Mouse (Mus musculus): Measurements from ENCODE around the gene Sv2c. TPM values are rescaled to one million over a fixed set of nuclear protein-coding genes. Genes with fewer than 3 reads are reported as not detected.

Gene Sv2c
- polyA plus RNA-seq, 1 experiment from 2014 or later = 0.86 TPM

DNA sequence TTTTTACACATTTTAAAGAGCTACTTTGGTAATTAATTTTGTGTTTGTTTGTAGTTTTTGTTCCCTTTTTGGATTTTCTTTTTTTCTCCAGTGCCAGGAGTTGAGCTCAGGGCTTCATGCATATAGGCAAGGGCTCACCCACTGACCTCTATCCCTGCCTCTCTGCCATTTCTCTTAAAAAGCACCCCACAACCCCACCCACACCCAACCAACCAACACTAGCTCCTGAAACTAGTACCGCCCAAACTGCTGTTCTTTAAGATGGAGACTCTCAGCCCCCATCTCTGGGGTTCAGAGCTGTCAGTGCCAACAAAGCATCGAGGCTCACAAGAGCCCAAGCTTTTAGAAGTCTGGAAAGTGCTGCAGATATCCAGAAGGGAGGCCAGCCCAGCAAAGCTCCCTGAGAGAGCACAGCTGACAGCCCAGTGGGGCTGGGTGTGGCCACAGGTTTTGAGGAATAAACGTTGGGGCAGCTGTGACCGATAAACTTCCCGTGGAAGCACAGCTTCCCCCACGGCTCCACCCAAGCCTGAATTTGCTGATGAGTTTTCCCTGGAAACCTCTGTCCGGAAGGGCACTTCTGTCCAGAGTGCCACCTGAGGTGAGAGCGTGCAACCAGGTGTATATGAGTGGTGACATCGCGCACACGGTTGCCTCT, 181.8 kb downstream of the Sv2c start:
- Histone ChIP-seq H3K9me3 (no peaks in the 10 kb centered on the region), H3K9ac (no peak overlapping the region), H3K4me1 (peaks cover 5% of the 10 kb centered on the region), H3K27ac (no peak overlapping the region), H3K4me2 (no peak overlapping the region), H3K27me3 (no peaks in the 10 kb centered on the region), H3K4me3 (replicated peaks) (no peak overlapping the region), H3K36me3 (replicated peaks) (no peaks in the 10 kb centered on the region)
- ATAC-seq (ENCODE audit: low FRiP score) = no peak
- WGBS = 89% methylated on average over 11 of the region's 11 CpGs

- H3K27ac ChIP-seq = no peak overlapping the region
- H3K9me3 ChIP-seq = no peaks in the 10 kb centered on the region
- H3K9ac ChIP-seq = no peak overlapping the region
- WGBS = 85% methylated on average over 4 of the region's 4 CpGs
- no peak overlapping the region for H3K4me2 ChIP-seq
- no peak overlapping the region for H3K4me3 ChIP-seq (replicated peaks)
- no peaks in the 10 kb centered on the region for H3K27me3 ChIP-seq
- H3K36me3 ChIP-seq (replicated peaks) = no peaks in the 10 kb centered on the region
- no peak for ATAC-seq (ENCODE audit: low FRiP score)
- H3K4me1 ChIP-seq = peaks cover 5% of the 10 kb centered on the region
Observed at GRCm38 (mm10) chr13:95949356-95949755, 183.0 kb downstream of the Sv2c start.

DNA sequence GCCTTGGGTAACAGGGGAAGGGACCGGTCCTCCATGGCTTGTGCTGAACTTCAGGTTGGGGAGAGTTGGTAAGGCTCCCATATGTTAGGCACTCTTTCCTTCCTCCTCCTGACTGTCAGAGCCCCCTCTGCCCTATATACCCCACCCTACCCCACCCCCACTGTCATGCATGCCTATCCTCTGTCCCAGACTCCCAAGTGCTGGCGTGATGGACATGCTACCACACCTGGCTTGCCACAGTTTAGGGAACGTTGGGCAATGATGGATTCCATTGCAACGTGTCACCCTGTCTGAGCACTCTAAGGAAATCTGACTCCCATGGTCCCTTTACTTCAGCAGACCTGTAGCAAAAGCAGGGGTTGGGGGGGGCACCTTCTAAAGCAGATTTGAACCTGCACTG, 183.6 kb downstream of the Sv2c start:
- no peak for ATAC-seq (ENCODE audit: low FRiP score)
- Histone ChIP-seq H3K9me3 (no peaks in the 10 kb centered on the region), H3K27me3 (no peaks in the 10 kb centered on the region), H3K4me2 (no peak overlapping the region), H3K36me3 (replicated peaks) (no peaks in the 10 kb centered on the region), H3K9ac (no peak overlapping the region), H3K4me3 (replicated peaks) (no peak overlapping the region), H3K4me1 (peaks cover 5% of the 10 kb centered on the region), H3K27ac (no peak overlapping the region)
- WGBS = 90% methylated on average over 4 of the region's 4 CpGs

DNA sequence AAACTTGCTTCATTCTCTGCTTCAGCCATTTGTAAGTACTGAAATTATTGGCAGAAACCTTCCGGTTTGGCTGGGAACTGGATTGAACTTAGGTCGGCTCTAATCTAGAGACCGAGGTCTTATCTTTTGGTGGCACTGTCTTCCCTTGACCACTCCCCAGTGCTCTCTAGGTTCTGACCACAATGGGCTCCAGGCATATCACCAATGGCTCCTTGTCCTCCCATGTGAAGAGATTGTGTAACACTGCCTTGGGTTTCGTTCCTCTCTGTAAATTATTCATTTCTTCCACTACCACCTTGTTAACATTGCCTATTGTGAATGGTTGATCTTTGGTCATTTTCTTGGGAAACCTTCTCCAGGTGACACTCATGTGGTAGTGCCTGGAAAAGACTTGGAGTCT, 184.0 kb downstream of the Sv2c start:
- Histone ChIP-seq H3K27ac (no peak overlapping the region), H3K4me3 (replicated peaks) (no peak overlapping the region), H3K4me2 (no peak overlapping the region), H3K9me3 (no peaks in the 10 kb centered on the region), H3K36me3 (replicated peaks) (no peaks in the 10 kb centered on the region), H3K27me3 (no peaks in the 10 kb centered on the region), H3K4me1 (peaks cover 4% of the 10 kb centered on the region), H3K9ac (no peak overlapping the region)
- no peak for ATAC-seq (ENCODE audit: low FRiP score)
- WGBS = 92% methylated on average over 4 of the region's 4 CpGs

- ATAC-seq (ENCODE audit: low FRiP score) = no peak
- H3K9me3 ChIP-seq = no peaks in the 10 kb centered on the region
- 0 out of 2 replicates have a peak, but pooled peaks cover 6% of the 10 kb centered on the region for H3K4me1 ChIP-seq
- H3K36me3 ChIP-seq (replicated peaks) = no peaks in the 10 kb centered on the region
- no peak overlapping the region for H3K4me2 ChIP-seq
- H3K9ac ChIP-seq = no peak overlapping the region
- H3K4me3 ChIP-seq (replicated peaks) = no peak overlapping the region
- no peak overlapping the region for H3K27ac ChIP-seq
- 65% methylated on average over 5 of the region's 5 CpGs for WGBS
- no peaks in the 10 kb centered on the region for H3K27me3 ChIP-seq
Observed at GRCm38 (mm10) chr13:95945937-95946507, 186.4 kb downstream of the Sv2c start.

- Histone ChIP-seq H3K36me3 (replicated peaks) (no peaks in the 10 kb centered on the region), H3K9me3 (no peaks in the 10 kb centered on the region), H3K27ac (no peak overlapping the region), H3K4me1 (0 out of 2 replicates have a peak, but pooled peaks cover 6% of the 10 kb centered on the region), H3K9ac (no peak overlapping the region), H3K4me2 (no peak overlapping the region), H3K4me3 (replicated peaks) (no peak overlapping the region), H3K27me3 (no peaks in the 10 kb centered on the region)
- no peak for ATAC-seq (ENCODE audit: low FRiP score)
- WGBS = 90% methylated on average over 6 of the region's 6 CpGs
Observed at GRCm38 (mm10) chr13:95944621-95945020, 187.8 kb downstream of the Sv2c start.

DNA sequence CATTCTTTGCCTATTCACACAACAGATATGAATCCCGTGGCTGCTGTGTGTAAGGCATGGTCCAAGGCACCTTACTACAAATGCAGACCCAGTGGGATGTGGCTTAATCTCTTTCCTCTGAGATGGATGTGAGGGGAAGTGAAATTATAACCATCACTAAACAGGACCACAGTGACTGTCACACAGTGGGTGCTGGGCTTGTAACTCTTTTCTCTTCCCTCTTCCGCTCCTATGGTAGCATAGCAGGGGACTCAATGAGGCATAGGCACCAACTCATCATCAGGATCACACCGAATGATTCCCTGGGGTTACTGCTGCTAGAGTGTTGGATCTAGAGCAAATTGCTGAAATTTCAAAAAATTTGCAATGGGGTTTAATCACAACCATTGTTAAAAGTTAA, 188.5 kb downstream of the Sv2c start:
- Histone ChIP-seq H3K27ac (no peak overlapping the region), H3K4me1 (0 out of 2 replicates have a peak, but pooled peaks cover 6% of the 10 kb centered on the region), H3K9ac (no peak overlapping the region), H3K36me3 (replicated peaks) (no peaks in the 10 kb centered on the region), H3K27me3 (no peaks in the 10 kb centered on the region), H3K4me3 (replicated peaks) (no peak overlapping the region), H3K4me2 (no peak overlapping the region), H3K9me3 (no peaks in the 10 kb centered on the region)
- 75% methylated on average over 3 of the region's 3 CpGs for WGBS
- no peak for ATAC-seq (ENCODE audit: low FRiP score)

DNA sequence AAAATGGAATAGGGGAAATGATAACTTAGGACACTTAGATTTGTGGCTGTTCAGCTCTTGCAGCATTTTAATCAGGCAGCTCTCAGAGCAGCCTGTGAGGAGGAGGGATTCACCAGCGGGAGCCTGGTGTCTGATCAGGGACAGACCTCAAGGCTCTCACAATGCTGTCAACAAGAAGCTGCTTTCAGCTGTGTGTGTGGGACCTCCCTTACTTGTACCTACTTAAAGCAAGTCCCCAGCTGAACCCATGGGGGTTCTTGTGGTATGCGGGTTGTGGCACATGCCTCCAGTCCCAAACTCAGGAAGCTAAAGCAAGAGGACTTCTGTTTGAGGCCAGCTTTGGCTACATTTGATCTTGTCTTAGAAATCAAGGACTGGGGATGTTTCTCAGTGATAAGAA, 189.8 kb downstream of the Sv2c start:
- 61% methylated on average over 2 of the region's 2 CpGs for WGBS
- no peak for ATAC-seq (ENCODE audit: low FRiP score)
- no peak overlapping the region for H3K9ac ChIP-seq

DNA sequence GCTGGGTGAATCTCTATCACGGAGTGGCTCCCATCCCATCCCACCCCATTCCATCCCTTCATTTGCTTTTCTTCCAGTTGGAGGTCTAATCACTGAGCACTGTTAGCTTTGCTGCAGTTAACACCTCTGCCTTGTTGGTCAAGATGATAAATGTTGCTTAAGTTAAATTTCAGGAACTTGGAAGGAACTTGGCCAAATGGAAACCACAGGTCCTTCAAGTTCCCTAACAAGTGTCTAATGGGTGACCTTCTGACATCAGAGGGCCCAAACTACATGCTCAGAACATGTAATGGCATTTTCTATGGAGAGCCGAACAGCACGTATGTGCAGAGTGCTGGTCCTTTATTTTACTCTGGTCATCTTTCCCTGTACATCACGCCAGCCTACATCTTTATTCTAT, 190.5 kb downstream of the Sv2c start:
- H3K9ac ChIP-seq = no peak overlapping the region
- WGBS = 88% methylated on average over 4 of the region's 4 CpGs
- no peak overlapping the region for H3K27ac ChIP-seq
- no peaks in the 10 kb centered on the region for H3K27me3 ChIP-seq
- H3K9me3 ChIP-seq = no peaks in the 10 kb centered on the region
- H3K36me3 ChIP-seq (replicated peaks) = no peaks in the 10 kb centered on the region
- no peak overlapping the region for H3K4me2 ChIP-seq
- no peak for ATAC-seq (ENCODE audit: low FRiP score)
- no peak overlapping the region for H3K4me3 ChIP-seq (replicated peaks)
- H3K4me1 ChIP-seq = 0 out of 2 replicates have a peak, but pooled peaks cover 6% of the 10 kb centered on the region

More for the DNA sequence above, 189.8 kb downstream of the Sv2c start:
- Histone ChIP-seq H3K4me1 (0 out of 2 replicates have a peak, but pooled peaks cover 6% of the 10 kb centered on the region), H3K27me3 (no peaks in the 10 kb centered on the region), H3K36me3 (replicated peaks) (no peaks in the 10 kb centered on the region), H3K9me3 (no peaks in the 10 kb centered on the region), H3K4me3 (replicated peaks) (no peak overlapping the region), H3K4me2 (no peak overlapping the region), H3K27ac (no peak overlapping the region)

GRCm38 (mm10) chr13:95940811-95941210, 191.6 kb downstream of the Sv2c start:
- 0 out of 2 replicates have a peak, but pooled peaks cover 6% of the 10 kb centered on the region for H3K4me1 ChIP-seq
- H3K4me2 ChIP-seq = no peak overlapping the region
- H3K4me3 ChIP-seq (replicated peaks) = no peak overlapping the region
- H3K9me3 ChIP-seq = no peaks in the 10 kb centered on the region
- H3K36me3 ChIP-seq (replicated peaks) = no peaks in the 10 kb centered on the region
- no peak overlapping the region for H3K9ac ChIP-seq
- no peak overlapping the region for H3K27ac ChIP-seq
- 71% methylated on average over 5 of the region's 5 CpGs for WGBS
- ATAC-seq (ENCODE audit: low FRiP score) = no peak
- no peaks in the 10 kb centered on the region for H3K27me3 ChIP-seq

- Histone ChIP-seq H3K27me3 (no peaks in the 10 kb centered on the region), H3K9ac (no peak overlapping the region), H3K36me3 (replicated peaks) (no peaks in the 10 kb centered on the region), H3K4me2 (no peak overlapping the region), H3K4me3 (replicated peaks) (no peak overlapping the region), H3K4me1 (no peaks in the 10 kb centered on the region), H3K9me3 (0 out of 2 replicates have a peak, but pooled peaks cover 4% of the 10 kb centered on the region), H3K27ac (no peak overlapping the region)
- no peak for ATAC-seq (ENCODE audit: low FRiP score)
- WGBS = 77% methylated on average over 2 of the region's 2 CpGs
Observed at GRCm38 (mm10) chr13:95924201-95924621, 208.2 kb downstream of the Sv2c start.

DNA sequence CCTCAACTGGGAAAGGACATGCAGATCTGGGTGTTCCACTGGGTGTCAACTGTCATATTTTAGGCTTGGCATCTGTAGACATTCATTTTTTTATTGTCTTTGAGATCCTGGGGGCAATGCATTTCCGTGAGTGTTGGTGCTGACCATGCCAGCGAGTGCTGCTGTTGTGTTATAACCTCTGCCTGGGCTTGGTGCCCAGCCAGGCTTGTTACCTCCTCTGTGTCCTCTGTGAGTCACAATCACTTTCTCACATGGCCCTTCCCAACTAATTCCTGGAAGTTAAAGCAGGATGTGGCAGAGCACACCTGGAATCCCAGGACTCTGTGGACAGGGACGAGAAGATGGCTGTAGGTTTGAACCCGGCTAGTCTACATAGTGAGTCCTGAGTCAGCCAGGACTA, 209.8 kb downstream of the Sv2c start:
- WGBS = 91% methylated on average over 4 of the region's 4 CpGs
- no peak for ATAC-seq (ENCODE audit: low FRiP score)
- Histone ChIP-seq H3K4me1 (no peaks in the 10 kb centered on the region), H3K9me3 (0 out of 2 replicates have a peak, but pooled peaks cover 4% of the 10 kb centered on the region), H3K36me3 (replicated peaks) (no peaks in the 10 kb centered on the region), H3K4me3 (replicated peaks) (no peak overlapping the region), H3K9ac (no peak overlapping the region), H3K4me2 (no peak overlapping the region), H3K27ac (no peak overlapping the region), H3K27me3 (no peaks in the 10 kb centered on the region)

Measured in forebrain, embryonic 12.5 days (tissue).